ENCODE assay signal across 9 mouse cellular contexts in the genomic region with DNA sequence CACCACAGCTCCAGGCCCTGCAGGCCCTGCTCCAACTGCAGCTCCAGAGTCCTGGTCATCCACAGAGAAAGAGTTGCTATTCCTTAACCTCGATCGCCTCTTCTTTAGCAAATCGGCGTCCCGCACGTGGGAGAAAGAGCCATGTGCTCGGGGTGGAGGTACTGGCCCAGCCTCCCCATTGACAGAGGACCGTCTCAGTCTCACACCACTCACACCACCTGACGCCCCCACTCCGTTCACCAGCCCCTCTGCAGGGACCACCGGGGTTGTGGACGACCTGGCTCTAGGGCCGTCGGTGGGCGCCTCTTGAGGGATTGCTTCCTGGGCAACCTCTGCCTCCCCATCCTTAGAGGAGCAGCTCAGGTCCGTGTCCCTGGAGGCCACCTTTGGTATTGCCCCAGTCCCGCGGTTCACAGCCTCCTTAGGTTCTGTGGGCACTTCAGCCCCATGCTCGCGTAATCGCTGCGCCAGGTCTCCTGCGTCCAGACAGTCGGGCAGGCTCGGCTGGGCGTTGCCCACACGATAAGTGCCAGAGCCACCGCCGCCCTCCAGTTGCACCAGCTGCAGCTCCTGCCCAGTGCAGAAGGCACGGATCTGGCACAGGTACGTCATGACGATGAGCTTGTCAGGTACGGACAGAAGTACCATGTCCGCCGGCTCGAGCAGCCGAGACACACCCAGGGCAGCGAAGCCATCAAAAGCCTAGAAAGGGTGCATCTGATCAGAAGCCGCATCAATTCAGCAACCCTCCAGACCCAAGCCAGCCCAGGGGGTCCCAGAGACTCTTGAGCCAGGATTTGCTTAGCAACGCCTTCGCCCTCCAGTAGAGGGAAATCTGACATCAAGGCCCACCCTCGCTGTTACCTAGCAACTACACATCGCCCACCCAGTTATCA. TPM values are rescaled to one million over a fixed set of nuclear protein-coding genes. Genes with fewer than 3 reads are reported as not detected.
DNase-seq lines count a peak whose midpoint lies in the region; ATAC-seq lines count a peak whose summit lies in the region.
"Had no signal": no experiment of that assay in that cellular context is flagged by ENCODE, and none has a peak within 500 bp of the region (broad histone marks: within the 10 kb centered on the region; RNA-seq: fewer than 3 reads in every experiment).

No protein-coding gene starts in this region.

- no peaks in the 10 kb centered on the region for H3K27me3 ChIP-seq in megakaryocyte, embryonic 14.5 days (replicated peaks)
- no peaks in the 10 kb centered on the region for H3K27me3 ChIP-seq in hindbrain, embryonic 13.5 days
- no peaks in the 10 kb centered on the region for H3K27me3 ChIP-seq in limb, embryonic 15.5 days
- no peaks in the 10 kb centered on the region for H3K27me3 ChIP-seq in midbrain, embryonic 15.5 days (replicated peaks)

- WGBS in hindbrain, embryonic 13.5 days = 17% methylated on average over 43 of the region's 43 CpGs
- 33% methylated on average over 43 of the region's 43 CpGs for WGBS in limb, embryonic 15.5 days
- WGBS in midbrain, embryonic 15.5 days = 17% methylated on average over 43 of the region's 43 CpGs

- peaks cover 100% of the 10 kb centered on the region for H3K36me3 ChIP-seq in megakaryocyte, embryonic 14.5 days (replicated peaks; ENCODE audit: low read length)
- H3K36me3 ChIP-seq in hindbrain, embryonic 13.5 days = peaks cover 67% of the 10 kb centered on the region
- peaks cover 70% of the 10 kb centered on the region for H3K36me3 ChIP-seq in limb, embryonic 15.5 days
- H3K36me3 ChIP-seq in midbrain, embryonic 15.5 days (replicated peaks) = peaks cover 15% of the 10 kb centered on the region

- peak overlapping the region; percentile 40; the same call in 1 of the 2 replicates for H3K9ac ChIP-seq in hindbrain, embryonic 13.5 days
- 0 out of 2 replicates have a peak overlapping the region, but pooled peaks have one; percentile 10 for H3K9ac ChIP-seq in limb, embryonic 15.5 days
- peak overlapping the region; percentile 49 for H3K9ac ChIP-seq in midbrain, embryonic 15.5 days

- DNase-seq in embryo, embryonic 10 days (ENCODE audit: low spot score) = peak; percentile 68
- no peak for DNase-seq in c-Kit-positive CD71-positive TER-119-positive erythroid progenitor cells, embryonic 14.5 days (ENCODE audit: low spot score)
- DNase-seq in T-cell, adult 2 months (ENCODE audit: low spot score) = no peak

- ATAC-seq in megakaryocyte, adult 5-6 weeks (ENCODE audit: poor library complexity, severe bottlenecking) = no peak
- peak; percentile 72 for ATAC-seq in hindbrain, embryonic 13.5 days (ENCODE audit: low FRiP score)
- no peak for ATAC-seq in limb, embryonic 15.5 days (ENCODE audit: insufficient number of reproducible peaks, low FRiP score, low TSS enrichment, low read depth)
- ATAC-seq in midbrain, embryonic 15.5 days (replicated peaks) = peak; percentile 79

- H3K4me2 ChIP-seq in hindbrain, embryonic 13.5 days = peak overlapping the region; percentile 38
- no peak overlapping the region for H3K4me2 ChIP-seq in limb, embryonic 15.5 days
- H3K4me2 ChIP-seq in midbrain, embryonic 15.5 days = peak overlapping the region; percentile 56

- peak overlapping the region; percentile 23 for H3K4me3 ChIP-seq in megakaryocyte, embryonic 14.5 days (replicated peaks)
- peak overlapping the region; percentile 11; the same call in 1 of the 2 replicates for H3K4me3 ChIP-seq in hindbrain, embryonic 13.5 days
- H3K4me3 ChIP-seq in limb, embryonic 15.5 days = no peak overlapping the region
- H3K4me3 ChIP-seq in midbrain, embryonic 15.5 days = peak overlapping the region; percentile 38

- H3K9me3 ChIP-seq in megakaryocyte, embryonic 14.5 days = no peaks in the 10 kb centered on the region
- no peaks in the 10 kb centered on the region for H3K9me3 ChIP-seq in hindbrain, embryonic 13.5 days
- H3K9me3 ChIP-seq in limb, embryonic 15.5 days = no peaks in the 10 kb centered on the region
- H3K9me3 ChIP-seq in midbrain, embryonic 15.5 days = no peaks in the 10 kb centered on the region

- peaks cover 81% of the 10 kb centered on the region for H3K4me1 ChIP-seq in megakaryocyte, embryonic 14.5 days
- H3K4me1 ChIP-seq in hindbrain, embryonic 13.5 days (replicated peaks) = peaks cover 26% of the 10 kb centered on the region
- peaks cover 41% of the 10 kb centered on the region for H3K4me1 ChIP-seq in limb, embryonic 15.5 days
- H3K4me1 ChIP-seq in midbrain, embryonic 15.5 days = peaks cover 31% of the 10 kb centered on the region

- H3K27ac ChIP-seq in hindbrain, embryonic 13.5 days = no peak overlapping the region
- no peak overlapping the region for H3K27ac ChIP-seq in limb, embryonic 15.5 days
- peak overlapping the region; percentile 66 for H3K27ac ChIP-seq in midbrain, embryonic 15.5 days

RNA-seq across cellular contexts. Expression of gene Ehbp1l1, which starts 10.1 kb away (rescaled TPM):
- polyA plus RNA-seq in megakaryocyte, embryonic 14.5 days (2012; ENCODE audit: insufficient read depth, low replicate concordance) = 203 and 207 TPM in 2 replicates
- 30.8 and 31.0 TPM in 2 replicates for total RNA-seq in megakaryocyte, adult 5-6 weeks (2015)
- 118 and 119 TPM in 2 replicates for total RNA-seq in megakaryocyte, adult 5-6 weeks (2017)
- polyA plus RNA-seq in hindbrain, embryonic 13.5 days (2015; fragmentation: Nextera tagmentation; extraction: Ambion mirVana) = 6.7 and 10.1 TPM in 2 replicates
- polyA plus RNA-seq in limb, embryonic 15.5 days (2015; fragmentation: Nextera tagmentation; extraction: Ambion mirVana) = 28.9 and 48.5 TPM in 2 replicates
- polyA plus RNA-seq in midbrain, embryonic 15.5 days (2015; fragmentation: Nextera tagmentation; extraction: Ambion mirVana) = 23.7 and 25.5 TPM in 2 replicates

RNA-seq across cellular contexts. Expression of gene Kcnk7, which starts 11.9 kb away (rescaled TPM):
- polyA plus RNA-seq in megakaryocyte, embryonic 14.5 days (2012; ENCODE audit: insufficient read depth, low replicate concordance) = not detected in 2 replicates
- not detected in 2 replicates for total RNA-seq in megakaryocyte, adult 5-6 weeks (2015)
- total RNA-seq in megakaryocyte, adult 5-6 weeks (2017) = not detected in 2 replicates
- 0.44 and 0.63 TPM in 2 replicates for polyA plus RNA-seq in hindbrain, embryonic 13.5 days (2015; fragmentation: Nextera tagmentation; extraction: Ambion mirVana)
- 3.1 and 4.4 TPM in 2 replicates for polyA plus RNA-seq in limb, embryonic 15.5 days (2015; fragmentation: Nextera tagmentation; extraction: Ambion mirVana)
- polyA plus RNA-seq in midbrain, embryonic 15.5 days (2015; fragmentation: Nextera tagmentation; extraction: Ambion mirVana) = 0.19 and 0.28 TPM in 2 replicates
- total RNA-seq: common myeloid progenitor, adult 5-6 weeks had no signal

RNA-seq across cellular contexts. Expression of gene Fam89b, which starts 13.4 kb away (rescaled TPM):
- 84.3 and 173 TPM in 2 replicates for polyA plus RNA-seq in megakaryocyte, embryonic 14.5 days (2012; ENCODE audit: insufficient read depth, low replicate concordance)
- 95.7 and 114 TPM in 2 replicates for total RNA-seq in megakaryocyte, adult 5-6 weeks (2015)
- total RNA-seq in megakaryocyte, adult 5-6 weeks (2017) = 65.5 and 78.8 TPM in 2 replicates
- polyA plus RNA-seq in hindbrain, embryonic 13.5 days (2015; fragmentation: Nextera tagmentation; extraction: Ambion mirVana) = 184 and 187 TPM in 2 replicates
- 101 and 107 TPM in 2 replicates for polyA plus RNA-seq in limb, embryonic 15.5 days (2015; fragmentation: Nextera tagmentation; extraction: Ambion mirVana)
- polyA plus RNA-seq in midbrain, embryonic 15.5 days (2015; fragmentation: Nextera tagmentation; extraction: Ambion mirVana) = 158 and 165 TPM in 2 replicates

RNA-seq across cellular contexts. Expression of gene Ltbp3, which starts 24.7 kb away (rescaled TPM):
- 1.3 and 7.9 TPM in 2 replicates for polyA plus RNA-seq in megakaryocyte, embryonic 14.5 days (2012; ENCODE audit: insufficient read depth, low replicate concordance)
- 1.5 TPM in 1 of 2 replicates, not detected in the other for total RNA-seq in megakaryocyte, adult 5-6 weeks (2015)
- total RNA-seq in megakaryocyte, adult 5-6 weeks (2017) = 0.18 and 2.8 TPM in 2 replicates
- polyA plus RNA-seq in hindbrain, embryonic 13.5 days (2015; fragmentation: Nextera tagmentation; extraction: Ambion mirVana) = 10.6 and 11.2 TPM in 2 replicates
- 59.4 and 64.3 TPM in 2 replicates for polyA plus RNA-seq in limb, embryonic 15.5 days (2015; fragmentation: Nextera tagmentation; extraction: Ambion mirVana)
- 8.2 and 12.6 TPM in 2 replicates for polyA plus RNA-seq in midbrain, embryonic 15.5 days (2015; fragmentation: Nextera tagmentation; extraction: Ambion mirVana)

RNA-seq across cellular contexts. Expression of gene Pcnx3, which starts 27.3 kb away (rescaled TPM):
- polyA plus RNA-seq in megakaryocyte, embryonic 14.5 days (2012; ENCODE audit: insufficient read depth, low replicate concordance) = 161 and 607 TPM in 2 replicates
- total RNA-seq in megakaryocyte, adult 5-6 weeks (2015) = 25.9 and 33.1 TPM in 2 replicates
- 19.3 and 19.6 TPM in 2 replicates for total RNA-seq in megakaryocyte, adult 5-6 weeks (2017)
- 21.3 and 24.4 TPM in 2 replicates for polyA plus RNA-seq in hindbrain, embryonic 13.5 days (2015; fragmentation: Nextera tagmentation; extraction: Ambion mirVana)
- polyA plus RNA-seq in limb, embryonic 15.5 days (2015; fragmentation: Nextera tagmentation; extraction: Ambion mirVana) = 18.5 and 20.9 TPM in 2 replicates
- 29.2 TPM in 2 replicates for polyA plus RNA-seq in midbrain, embryonic 15.5 days (2015; fragmentation: Nextera tagmentation; extraction: Ambion mirVana)

Comparison
In these comparisons a context has a peak if more than half of its experiments do, and no peak if none do; other contexts are left out.
1. ATAC-seq: peak in hindbrain, embryonic 13.5 days (single experiment) and midbrain, embryonic 15.5 days (single experiment); none in megakaryocyte, adult 5-6 weeks (single experiment) and limb, embryonic 15.5 days (single experiment).
2. Peak in every context shown above with its lines, with median percentiles within 50 percentile points of each other: H3K9ac ChIP-seq.